In the genomic region with DNA sequence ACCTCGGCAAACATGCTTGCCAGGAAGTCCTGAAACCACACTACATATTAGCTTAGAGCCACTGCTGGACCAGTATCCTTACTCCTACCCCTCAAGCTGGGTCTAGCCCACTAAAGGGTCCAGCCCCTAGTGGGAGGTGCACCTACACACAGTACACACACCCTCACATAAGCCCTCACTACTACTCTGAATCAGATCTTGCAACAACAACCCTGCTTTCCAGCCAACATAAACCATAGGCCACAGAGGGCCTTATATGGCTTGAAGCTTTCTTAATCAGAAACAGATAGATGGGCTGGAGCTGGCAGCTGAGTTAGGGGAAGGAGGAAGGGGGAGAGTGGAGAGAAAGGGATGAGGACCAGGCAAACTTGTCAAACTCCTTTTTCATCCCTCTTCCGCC, we compare ENCODE assay signal across 12 mouse cellular contexts. TPM values are rescaled to one million over a fixed set of nuclear protein-coding genes. Genes with fewer than 3 reads are reported as not detected.
DNase-seq lines count a peak whose midpoint lies in the region; ATAC-seq and TF ChIP-seq lines count a peak whose summit lies in the region.
"Had no signal": no experiment of that assay in that cellular context is flagged by ENCODE, and none has a peak within 500 bp of the region (broad histone marks: within the 10 kb centered on the region; RNA-seq: fewer than 3 reads in every experiment).

No protein-coding gene starts in this region.

- no peak for TF ChIP-seq EP300 in lung, postnatal 0 days (IDR thresholded peaks at IDR 0.05)

- 0 out of 2 replicates have a peak overlapping the region, but pooled peaks have one; percentile 41 for H3K4me2 ChIP-seq in heart, embryonic 12.5 days
- no peak overlapping the region for H3K4me2 ChIP-seq in lung, postnatal 0 days (replicated peaks; ENCODE audit: low read depth, low read length)
- no peak overlapping the region for H3K4me2 ChIP-seq in stomach, embryonic 15.5 days
- H3K4me2 ChIP-seq: hindbrain, embryonic 15.5 days; liver, embryonic 11.5 days had no signal

- intact Hi-C loops in left cerebral cortex, adult 2 months (cut with DNase I): no loop called here

- no peak overlapping the region for H3K9ac ChIP-seq in heart, embryonic 12.5 days
- no peak overlapping the region for H3K9ac ChIP-seq in lung, postnatal 0 days (replicated peaks; ENCODE audit: low read depth)
- H3K9ac ChIP-seq in stomach, embryonic 15.5 days: no peak overlapping the region
- H3K9ac ChIP-seq: hindbrain, embryonic 15.5 days had no signal

- H3K4me3 ChIP-seq in heart, embryonic 12.5 days: no peak overlapping the region
- no peak overlapping the region for H3K4me3 ChIP-seq in lung, postnatal 0 days (ENCODE audit: low read depth, low read length)
- H3K4me3 ChIP-seq in stomach, embryonic 15.5 days (replicated peaks): no peak overlapping the region
- no peak overlapping the region for H3K4me3 ChIP-seq in midbrain, embryonic 10.5 days
- no peak overlapping the region for H3K4me3 ChIP-seq in left cerebral cortex, adult 2 months
- H3K4me3 ChIP-seq: hindbrain, embryonic 15.5 days; layer of hippocampus, adult 2 months had no signal

- H3K4me1 ChIP-seq in heart, embryonic 12.5 days (replicated peaks): peaks cover 55% of the 10 kb centered on the region
- H3K4me1 ChIP-seq in lung, postnatal 0 days (ENCODE audit: insufficient read depth, low read depth, low read length): 0 out of 2 replicates have a peak, but pooled peaks cover 2% of the 10 kb centered on the region
- peaks cover 14% of the 10 kb centered on the region; the same call in 1 of the 2 replicates for H3K4me1 ChIP-seq in stomach, embryonic 15.5 days
- H3K4me1 ChIP-seq in midbrain, embryonic 10.5 days: peaks cover 29% of the 10 kb centered on the region
- H3K4me1 ChIP-seq: hindbrain, embryonic 15.5 days had no signal

- WGBS in heart, embryonic 12.5 days: 55% methylated on average over 2 of the region's 2 CpGs
- 51% methylated on average over 2 of the region's 2 CpGs for WGBS in lung, postnatal 0 days
- WGBS in stomach, embryonic 15.5 days: 65% methylated on average over 2 of the region's 2 CpGs
- 80% methylated on average over 2 of the region's 2 CpGs for WGBS in midbrain, embryonic 10.5 days

- no peak for ATAC-seq in heart, embryonic 12.5 days (ENCODE audit: insufficient number of reproducible peaks, low FRiP score)
- peak; percentile 65 for ATAC-seq in lung, postnatal 0 days
- peak; percentile 77 for ATAC-seq in stomach, embryonic 15.5 days (ENCODE audit: insufficient read depth, low FRiP score, low read depth)

- no peaks in the 10 kb centered on the region for H3K9me3 ChIP-seq in heart, embryonic 12.5 days (replicated peaks)
- H3K9me3 ChIP-seq in lung, postnatal 0 days (ENCODE audit: low read length): no peaks in the 10 kb centered on the region
- no peaks in the 10 kb centered on the region for H3K9me3 ChIP-seq in stomach, embryonic 15.5 days
- no peaks in the 10 kb centered on the region for H3K9me3 ChIP-seq in midbrain, embryonic 10.5 days (replicated peaks)
- H3K9me3 ChIP-seq: hindbrain, embryonic 15.5 days had no signal

- 0 out of 2 replicates have a peak, but pooled peaks cover 6% of the 10 kb centered on the region for H3K36me3 ChIP-seq in heart, embryonic 12.5 days
- no peaks in the 10 kb centered on the region for H3K36me3 ChIP-seq in lung, postnatal 0 days (ENCODE audit: insufficient read depth, low read length)
- no peaks in the 10 kb centered on the region for H3K36me3 ChIP-seq in stomach, embryonic 15.5 days
- no peaks in the 10 kb centered on the region; the same call in 1 of the 2 replicates for H3K36me3 ChIP-seq in midbrain, embryonic 10.5 days
- H3K36me3 ChIP-seq: hindbrain, embryonic 15.5 days had no signal

- peak overlapping the region; percentile 96 for H3K27ac ChIP-seq in heart, embryonic 12.5 days (ENCODE audit: poor library complexity, severe bottlenecking)
- H3K27ac ChIP-seq in lung, postnatal 0 days (ENCODE audit: low read length): no peak overlapping the region
- H3K27ac ChIP-seq in stomach, embryonic 15.5 days: peak overlapping the region; percentile 3; the same call in 1 of the 2 replicates
- H3K27ac ChIP-seq in midbrain, embryonic 10.5 days (replicated peaks): no peak overlapping the region
- no peak overlapping the region for H3K27ac ChIP-seq in left cerebral cortex, adult 2 months
- H3K27ac ChIP-seq: hindbrain, embryonic 15.5 days; layer of hippocampus, adult 2 months had no signal

- H3K27me3 ChIP-seq in heart, embryonic 12.5 days (replicated peaks): no peaks in the 10 kb centered on the region
- no peaks in the 10 kb centered on the region for H3K27me3 ChIP-seq in lung, postnatal 0 days (replicated peaks; ENCODE audit: insufficient read depth, low read length)
- no peaks in the 10 kb centered on the region for H3K27me3 ChIP-seq in stomach, embryonic 15.5 days (replicated peaks)
- H3K27me3 ChIP-seq in midbrain, embryonic 10.5 days (ENCODE audit: low read depth, poor library complexity, severe bottlenecking): no peaks in the 10 kb centered on the region
- H3K27me3 ChIP-seq: CH12.LX; hindbrain, embryonic 15.5 days had no signal

- TF ChIP-seq CTCF in lung, postnatal 0 days (IDR thresholded peaks at IDR 0.05): no peak
- no peak for TF ChIP-seq CTCF in left cerebral cortex, adult 2 months (IDR thresholded peaks at IDR 0.05)

- DNase-seq in heart, adult 11 months: no peak
- DNase-seq in lung, postnatal 0 days (ENCODE audit: low spot score): peak; percentile 68
- no peak for DNase-seq in lung, postnatal 25 days (ENCODE audit: low spot score)
- peak; percentile 67 for DNase-seq in fat pad, adult 2 months (ENCODE audit: extremely low read depth, low read depth, low spot score)
- DNase-seq in midbrain, embryonic 10.5 days (ENCODE audit: low spot score): no peak
- no peak for DNase-seq in left cerebral cortex, adult 2 months (ENCODE audit: extremely low spot score in 1 of 2, low spot score in 2 of 2)

RNA-seq across cellular contexts. Expression of gene Akap1, which starts 8.0 kb away (rescaled TPM):
- polyA plus RNA-seq in heart, embryonic 12.5 days (2016; fragmentation: Nextera tagmentation; extraction: Ambion mirVana): 34.1 and 38.9 TPM in 2 replicates
- polyA plus RNA-seq in lung, postnatal 0 days (2015; fragmentation: Nextera tagmentation; extraction: Ambion mirVana): 12.6 and 13.5 TPM in 2 replicates
- polyA plus RNA-seq in stomach, embryonic 15.5 days (2015; fragmentation: Nextera tagmentation; extraction: Ambion mirVana): 23.5 and 24.6 TPM in 2 replicates
- polyA plus RNA-seq in midbrain, embryonic 10.5 days (2016; fragmentation: Nextera tagmentation; extraction: Ambion mirVana): 19.1 and 20.7 TPM in 2 replicates
- total RNA-seq in left cerebral cortex, adult 2 months (2021): 10 to 100 TPM; 39.8 to 40.1 TPM

Comparison
In these comparisons a context has a peak if more than half of its experiments do, and no peak if none do; other contexts are left out.
1. DNase-seq: peak in lung, postnatal 0 days (single experiment) and fat pad, adult 2 months (single experiment); none in heart, adult 11 months (single experiment), lung, postnatal 25 days (single experiment), midbrain, embryonic 10.5 days (single experiment) and left cerebral cortex, adult 2 months (0 of 2).
2. H3K27ac ChIP-seq: peak in heart, embryonic 12.5 days (single experiment) and stomach, embryonic 15.5 days (single experiment); none in lung, postnatal 0 days (single experiment), midbrain, embryonic 10.5 days (single experiment) and left cerebral cortex, adult 2 months (single experiment).